Mouse (Mus musculus) CH12.LX (cell line): ENCODE data around the gene Vipr2. TPM values are rescaled to one million over a fixed set of nuclear protein-coding genes. Genes with fewer than 3 reads are reported as not detected.

Experiments used
- DNase-seq: peaks from one replicate; pipeline ENCODE4 v3.0.0-alpha.2; 2013; ENCODE audit errors: extremely low read depth
- H3K27ac ChIP-seq: 2 replicates; pipeline ENCODE4 v1.5.1; 2012; ENCODE audit warnings: low read depth, mild to moderate bottlenecking, control low read depth, moderate library complexity; ENCODE audit not compliant: insufficient read depth
- H3K27me3 ChIP-seq: replicated peaks from 2 replicates; pipeline ENCODE3; 2012; ENCODE audit warnings: inconsistent platforms
- H3K36me3 ChIP-seq, 2 experiments: replicated peaks in 1 of 2; 2 replicates each; pipeline versions ENCODE3 to v1.6.1; 2012; ENCODE audit warnings: inconsistent platforms in 1 of 2, low read length in 1 of 2, mild to moderate bottlenecking in 1 of 2, mixed read lengths in 1 of 2, moderate library complexity in 1 of 2; ENCODE audit not compliant: control insufficient read depth in 1 of 2, insufficient read depth in 1 of 2
- H3K4me1 ChIP-seq, 2 experiments: 2 replicates each; pipeline ENCODE4 v1.6.1; 2012; ENCODE audit warnings: inconsistent platforms in 1 of 2, moderate library complexity in 1 of 2; ENCODE audit not compliant: insufficient read depth in 2 of 2, control insufficient read depth in 1 of 2
- H3K4me2 ChIP-seq: 2 replicates; pipeline ENCODE4 v1.6.1; 2012; ENCODE audit warnings: low read depth, mild to moderate bottlenecking, control low read depth; ENCODE audit not compliant: poor library complexity, insufficient read depth, severe bottlenecking
- H3K4me3 ChIP-seq, 3 experiments: fragments of 150-350 bp in 1 of 3; sonication (generic) in 1 of 3; replicated peaks in 1 of 3; 2 replicates each; pipeline versions ENCODE3 to v1.5.1; 2011 to 2012; ENCODE audit warnings: low read depth in 2 of 3, low read length in 2 of 3, mild to moderate bottlenecking in 2 of 3, moderate library complexity in 2 of 3, control low read depth in 1 of 3, improper control_type of control experiment in 1 of 3, inconsistent platforms in 1 of 3, mixed read lengths in 1 of 3; ENCODE audit not compliant: poor library complexity in 1 of 3
- H3K79me2 ChIP-seq: replicated peaks from 2 replicates; pipeline ENCODE4 v1.6.1; 2012; ENCODE audit warnings: mild to moderate bottlenecking, moderate library complexity; ENCODE audit not compliant: control insufficient read depth, poor library complexity, insufficient read depth, severe bottlenecking; ENCODE audit errors: extremely low read depth
- H3K9ac ChIP-seq: 2 replicates; pipeline ENCODE4 v1.6.1; 2012; ENCODE audit warnings: low read depth, mild to moderate bottlenecking, control low read depth, moderate library complexity; ENCODE audit not compliant: insufficient read depth
- H3K9me3 ChIP-seq: replicated peaks from 2 replicates; pipeline ENCODE3; 2012; ENCODE audit warnings: low read length, inconsistent platforms, mixed read lengths
- CHD1 ChIP-seq: IDR thresholded peaks from 2 replicates; pipeline ENCODE4 v1.6.1; 2012; ENCODE audit warnings: low read depth, low read length, improper control_type of control experiment, inconsistent platforms
- CHD2 ChIP-seq: IDR thresholded peaks from 2 replicates; pipeline ENCODE4 v1.6.1; 2011; ENCODE audit warnings: low read length, improper control_type of control experiment
- E2F4 ChIP-seq: IDR thresholded peaks from 2 replicates; pipeline ENCODE4 v1.6.1; 2011; ENCODE audit warnings: low read depth, low read length, improper control_type of control experiment; ENCODE audit not compliant: insufficient replicate concordance
- ELF1 ChIP-seq: IDR thresholded peaks from 2 replicates; pipeline ENCODE4 v1.6.1; 2014; ENCODE audit warnings: low read depth, mild to moderate bottlenecking, inconsistent platforms, low read length, improper control_type of control experiment
- ETS1 ChIP-seq: conservative IDR thresholded peaks from 2 replicates; pipeline ENCODE4 v1.6.1; 2012; ENCODE audit warnings: low read depth, mild to moderate bottlenecking, inconsistent platforms, low read length, improper control_type of control experiment, moderate library complexity
- IRF4 ChIP-seq: IDR thresholded peaks from 2 replicates; pipeline ENCODE4 v1.6.1; 2014; ENCODE audit warnings: low read depth, mild to moderate bottlenecking, inconsistent platforms, low read length, improper control_type of control experiment
- JUN ChIP-seq: IDR thresholded peaks from 2 replicates; pipeline ENCODE4 v1.6.1; 2011; ENCODE audit warnings: low read depth, mild to moderate bottlenecking, low read length, improper control_type of control experiment, moderate library complexity; ENCODE audit not compliant: insufficient read depth
- JUND ChIP-seq: conservative IDR thresholded peaks from 2 replicates; pipeline ENCODE4 v1.6.1; 2011; ENCODE audit warnings: low read depth, low read length, improper control_type of control experiment
- KAT2A ChIP-seq: IDR thresholded peaks from 2 replicates; pipeline ENCODE4 v1.6.1; 2012; ENCODE audit warnings: low read length, improper control_type of control experiment, inconsistent platforms; ENCODE audit not compliant: insufficient replicate concordance
- MAFK ChIP-seq: IDR thresholded peaks from 2 replicates; pipeline ENCODE4 v1.6.1; 2011; ENCODE audit warnings: low read length, improper control_type of control experiment; ENCODE audit not compliant: insufficient replicate concordance
- MAX ChIP-seq: IDR thresholded peaks from 2 replicates; pipeline ENCODE4 v1.6.1; 2011; ENCODE audit warnings: low read length, improper control_type of control experiment
- MAZ ChIP-seq: IDR thresholded peaks from 2 replicates; pipeline ENCODE4 v1.6.1; 2012; ENCODE audit warnings: low read depth, mild to moderate bottlenecking, inconsistent platforms, low read length, improper control_type of control experiment, moderate library complexity
- MXI1 ChIP-seq: IDR thresholded peaks from 2 replicates; pipeline ENCODE4 v1.6.1; 2011; ENCODE audit warnings: mild to moderate bottlenecking, low read depth, low read length, improper control_type of control experiment
- MYC ChIP-seq: IDR thresholded peaks from 2 replicates; pipeline ENCODE4 v1.6.1; 2011; ENCODE audit warnings: low read depth, mild to moderate bottlenecking, improper control_type of control experiment, low read length
- NELFE ChIP-seq: IDR thresholded peaks from 2 replicates; pipeline ENCODE4 v1.6.1; 2011; ENCODE audit warnings: low read depth, low read length, improper control_type of control experiment
- POLR2A ChIP-seq: IDR thresholded peaks from 2 replicates; pipeline ENCODE4 v1.6.1; 2011; ENCODE audit warnings: low read depth, mild to moderate bottlenecking, improper control_type of control experiment, low read length
- POLR2AphosphoS2 ChIP-seq: IDR thresholded peaks from 2 replicates; pipeline ENCODE4 v1.6.1; 2011; ENCODE audit warnings: low read depth, low read length, improper control_type of control experiment
- RCOR1 ChIP-seq: conservative IDR thresholded peaks from 2 replicates; pipeline ENCODE4 v1.6.1; 2012; ENCODE audit warnings: low read depth, mild to moderate bottlenecking, inconsistent platforms, low read length, improper control_type of control experiment
- SMC3 ChIP-seq: IDR thresholded peaks from 2 replicates; pipeline ENCODE4 v1.6.1; 2011; ENCODE audit warnings: low read depth, low read length, improper control_type of control experiment
- TCF12 ChIP-seq: IDR thresholded peaks from 2 replicates; pipeline ENCODE4 v1.6.1; 2014; ENCODE audit warnings: low read depth, mild to moderate bottlenecking, inconsistent platforms, low read length, improper control_type of control experiment
- USF1 ChIP-seq: IDR thresholded peaks from 2 replicates; pipeline ENCODE4 v1.6.1; 2014; ENCODE audit warnings: low read depth, mild to moderate bottlenecking, inconsistent platforms, low read length, improper control_type of control experiment
- ZC3H11A ChIP-seq: IDR thresholded peaks from 2 replicates; pipeline ENCODE4 v1.6.1; 2012; ENCODE audit warnings: low read depth, mild to moderate bottlenecking, inconsistent platforms, low read length, improper control_type of control experiment
- ZKSCAN1 ChIP-seq: IDR thresholded peaks from 2 replicates; pipeline ENCODE4 v1.6.1; 2012; ENCODE audit warnings: low read depth, inconsistent platforms, low read length, improper control_type of control experiment, borderline replicate concordance
- ZMIZ1 ChIP-seq: IDR thresholded peaks from 2 replicates; pipeline ENCODE4 v1.6.1; 2012; ENCODE audit warnings: low read depth, mild to moderate bottlenecking, inconsistent platforms, low read length, improper control_type of control experiment
- ZNF384 ChIP-seq: IDR thresholded peaks from 2 replicates; pipeline ENCODE4 v1.6.1; 2012; ENCODE audit warnings: low read depth, low read length, improper control_type of control experiment, inconsistent platforms
- dilution Hi-C: fragments of 300-500 bp; cut with MboI; formaldehyde crosslinking; loops from 2 replicates; pipeline ENCODE4 v1.14.3; 2020; ENCODE audit warnings: low sequenced_read_pairs; ENCODE audit not compliant: extremely low pct_unique_long_range_greater_than_20kb, extremely low pct_ligation_motif_present
- in situ Hi-C: fragments of 300-500 bp; cut with MboI; formaldehyde crosslinking; loops from 3 replicates; pipeline ENCODE4 v1.14.3; 2019; ENCODE audit warnings: low sequenced_read_pairs, low pct_ligation_motif_present, low pct_unique_long_range_greater_than_20kb, mixed read lengths
- polyA plus RNA-seq: library from polyadenylated mRNA; unstranded; fragments of >175 nt; gene quantifications from 2 replicates; pipeline ENCODE4 v1.2.1, GENCODE M21; 2012; ENCODE audit warnings: low read depth; ENCODE audit not compliant: insufficient read length
- total RNA-seq, 2 experiments: library from RNA; depleted of rRNA; stranded (reverse); fragments of 300-350 nt in 1 of 2; fragments of >200 nt in 1 of 2; gene quantifications; 2 replicates each; pipeline ENCODE4 v1.2.3; 2012 to 2014

Vipr2 gene
- total and polyA plus RNA-seq, 3 experiments: 0.05 to 0.19 TPM; not detected in 1

DNA sequence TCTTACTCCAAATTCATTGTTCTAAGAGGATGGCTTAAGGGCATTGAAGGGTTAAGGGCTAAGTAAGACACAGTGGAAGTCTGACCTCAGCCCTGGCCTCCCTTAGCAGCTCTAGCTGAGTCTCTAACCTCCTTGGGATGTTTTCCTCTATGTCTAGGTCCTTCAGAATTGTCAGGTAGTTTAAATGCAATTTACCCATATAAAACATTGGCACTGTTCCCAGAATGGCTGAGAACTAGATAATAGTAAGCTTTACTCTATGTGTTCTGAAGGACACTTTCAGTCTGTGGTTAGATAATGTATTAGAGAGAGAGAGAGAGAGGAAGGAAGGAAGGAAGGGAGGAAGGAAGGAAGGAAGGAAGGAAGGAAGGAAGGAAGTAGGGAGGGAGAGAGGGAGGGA lies 104.8 kb downstream of the Vipr2 start:
- peaks cover 0 to 3% of the 10 kb centered on the region in 2 experiments; a peak in 2 of 4 replicates for H3K4me1 ChIP-seq
- no peaks in the 10 kb centered on the region for H3K79me2 ChIP-seq
- TF ChIP-seq SMC3 (no peak), MAZ (no peak), POLR2A (no peak), POLR2AphosphoS2 (no peak), IRF4 (no peak), ZKSCAN1 (no peak), MAX (no peak), MXI1 (no peak), USF1 (no peak), ETS1 (no peak), ZC3H11A (no peak), CHD1 (no peak)
- no peak for DNase-seq
- H3K4me3 ChIP-seq: no peak overlapping the region
- no peaks in the 10 kb centered on the region for H3K36me3 ChIP-seq
- H3K9ac ChIP-seq: no peak overlapping the region
- no peak overlapping the region for H3K4me2 ChIP-seq
- H3K27ac ChIP-seq: no peak overlapping the region
- H3K9me3 ChIP-seq: no peaks in the 10 kb centered on the region
- in situ Hi-C loops: no loop called here
- H3K27me3 ChIP-seq: peaks cover 3% of the 10 kb centered on the region
- dilution Hi-C loops: no loop called here

DNA sequence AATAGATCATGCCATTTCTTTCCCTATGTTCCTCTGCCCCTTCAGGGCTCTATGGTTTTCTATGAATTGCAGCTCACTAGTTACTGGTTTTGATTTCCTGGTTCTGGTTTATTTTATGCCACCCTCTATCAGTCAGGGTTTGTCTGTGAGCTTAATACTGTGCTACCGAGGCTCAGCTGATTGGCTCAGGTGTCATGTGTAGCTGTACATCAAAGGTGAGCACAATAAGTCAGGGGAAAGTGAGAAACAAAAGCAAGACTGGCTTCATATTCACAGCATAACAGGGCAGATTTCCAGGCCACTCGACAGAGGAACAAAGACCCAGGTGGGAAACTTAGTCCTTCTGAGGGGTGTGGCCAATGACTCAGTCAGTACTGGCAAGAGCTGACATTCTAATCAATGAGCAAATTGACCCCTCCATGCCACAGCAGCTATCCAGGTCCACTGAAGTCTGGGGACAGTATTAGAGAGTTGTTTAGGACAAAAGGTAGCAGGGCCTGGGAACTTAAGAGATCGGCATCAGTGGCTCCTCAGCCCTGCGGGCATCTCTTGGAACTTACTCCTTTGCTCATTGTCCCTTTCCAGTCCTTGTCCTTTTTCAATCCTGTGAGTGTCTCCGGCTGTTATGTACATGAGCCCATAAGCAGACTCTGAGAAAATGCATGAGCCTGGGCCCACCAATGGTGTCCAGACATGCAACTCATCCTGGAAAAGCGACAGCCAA lies 105.8 kb downstream of the Vipr2 start:
- H3K4me2 ChIP-seq: no peak overlapping the region
- dilution Hi-C loops (no loop called here), in situ Hi-C loops (no loop called here)
- H3K79me2 ChIP-seq: no peaks in the 10 kb centered on the region
- H3K36me3 ChIP-seq: no peaks in the 10 kb centered on the region
- peaks cover 3% of the 10 kb centered on the region for H3K27me3 ChIP-seq
- TF ChIP-seq CHD2: no peak
- no peak for TF ChIP-seq NELFE
- TF ChIP-seq POLR2AphosphoS2: no peak
- no peak for TF ChIP-seq ELF1
- TF ChIP-seq ZNF384: no peak
- no peak for TF ChIP-seq JUND
- TF ChIP-seq ZMIZ1: no peak
- no peak for TF ChIP-seq MAZ
- no peak for TF ChIP-seq E2F4
- TF ChIP-seq MAFK: no peak
- TF ChIP-seq RCOR1: no peak
- TF ChIP-seq IRF4: no peak
- no peak for TF ChIP-seq ETS1
- TF ChIP-seq MYC: no peak
- TF ChIP-seq KAT2A: no peak
- TF ChIP-seq TCF12: no peak
- TF ChIP-seq JUN: no peak
- no peak for DNase-seq
- H3K4me1 ChIP-seq: peaks cover 0 to 3% of the 10 kb centered on the region in 2 experiments; a peak in 2 of 4 replicates
- H3K9ac ChIP-seq: no peak overlapping the region
- no peak overlapping the region for H3K4me3 ChIP-seq
- H3K27ac ChIP-seq: no peak overlapping the region
- no peaks in the 10 kb centered on the region for H3K9me3 ChIP-seq
